Comparison of ENCODE assay signal across 18 mouse cellular contexts in the genomic region with DNA sequence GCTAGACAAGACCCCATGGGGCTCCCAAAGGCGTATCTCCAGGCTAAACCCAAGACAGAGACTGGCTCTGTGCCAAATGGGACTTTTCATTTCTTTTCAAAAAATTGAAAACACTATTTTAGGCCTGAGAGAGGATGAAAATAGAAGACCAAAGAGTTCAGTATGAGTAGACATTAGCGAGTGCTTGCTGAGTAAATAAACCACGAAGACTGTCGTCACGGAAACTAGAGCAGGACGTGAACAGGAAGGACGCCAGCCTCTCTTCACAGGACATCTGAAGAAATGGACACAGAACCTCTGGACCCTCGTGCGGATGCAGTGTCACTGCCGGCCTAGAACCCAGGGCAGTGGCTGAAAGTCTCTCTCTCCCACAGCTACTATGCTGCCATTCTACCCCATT. TPM values are rescaled to one million over a fixed set of nuclear protein-coding genes. Genes with fewer than 3 reads are reported as not detected.
DNase-seq lines count a peak whose midpoint lies in the region; ATAC-seq and TF ChIP-seq lines count a peak whose summit lies in the region.
"Had no signal": no experiment of that assay in that cellular context is flagged by ENCODE, and none has a peak within 500 bp of the region (broad histone marks: within the 10 kb centered on the region; RNA-seq: fewer than 3 reads in every experiment).

No protein-coding gene starts in this region.

- DNase-seq in gastrocnemius, adult 2 months: no peak
- DNase-seq in gastrocnemius, postnatal 4 days (ENCODE audit: low spot score in 2 of 2): no peak
- DNase-seq in kidney, postnatal 14 days: peak; percentile 6
- no peak for DNase-seq in kidney, adult 18-20 months
- DNase-seq in lung, postnatal 36 days: peak; percentile 20
- DNase-seq in frontal cortex, postnatal 25 days (ENCODE audit: low spot score in 2 of 2): no peak
- DNase-seq in left cerebral cortex, adult 18-20 months (ENCODE audit: low spot score in 2 of 2): no peak
- DNase-seq: adrenal gland, postnatal 25 days; cerebellum, adult 9-11 months; layer of hippocampus, postnatal 36 days; thymus, postnatal 14 days had no signal

- H3K4me3 ChIP-seq in gastrocnemius, adult 2 months: no peak overlapping the region
- H3K4me3 ChIP-seq: erythroblast, embryonic 14.5 days; heart, embryonic 13.5 days; limb, embryonic 10.5 days had no signal

- TF ChIP-seq CTCF in gastrocnemius, adult 2 months (IDR thresholded peaks at IDR 0.05): no peak

- intact Hi-C loops in gastrocnemius, adult 2 months (cut with DNase I): no loop called here

- ATAC-seq in CD4-positive, CD25-positive, alpha-beta regulatory T cell, adult 4 months: peak; percentile 81
- ATAC-seq: intestine, embryonic 16.5 days had no signal

- 0 out of 2 replicates have a peak overlapping the region, but pooled peaks have one; percentile 20 for H3K27ac ChIP-seq in gastrocnemius, adult 2 months
- H3K27ac ChIP-seq: heart, embryonic 13.5 days; limb, embryonic 10.5 days; liver, embryonic 14.5 days had no signal

RNA-seq across cellular contexts. Expression of gene Cysltr2, which starts 8.8 kb away (rescaled TPM):
- total RNA-seq in gastrocnemius, adult 2 months (2021): not detected
- total RNA-seq in gastrocnemius, postnatal 4 days (2021): not detected
- 10 to 100 TPM; 24.1 to 33.8 TPM for polyA plus RNA-seq in CD4-positive, CD25-positive, alpha-beta regulatory T cell, adult 4 months (2017; shearing (Covaris generic))
- total RNA-seq in left cerebral cortex, adult 18-20 months (2021): 1 to 10 TPM; 1.6 to 1.9 TPM
- polyA plus RNA-seq: erythroblast, embryonic 14.5 days; heart, embryonic 13.5 days; hindbrain, embryonic 11.5 days; limb, embryonic 10.5 days had no signal

Comparison
In these comparisons a context has a peak if more than half of its experiments do, and no peak if none do; other contexts are left out.
1. DNase-seq: peak in kidney, postnatal 14 days (single experiment) and lung, postnatal 36 days (single experiment); none in gastrocnemius, adult 2 months (single experiment), gastrocnemius, postnatal 4 days (0 of 2), kidney, adult 18-20 months (single experiment), frontal cortex, postnatal 25 days (0 of 2) and left cerebral cortex, adult 18-20 months (0 of 2).